Mouse (Mus musculus) megakaryocyte, embryonic 14.5 days (primary cell): ENCODE measurements around the gene Gse1. TPM values are rescaled to one million over a fixed set of nuclear protein-coding genes. Genes with fewer than 3 reads are reported as not detected.

ENCODE experiments used
- H3K27me3 ChIP-seq: replicated peaks from 2 replicates; pipeline ENCODE3; 2012; ENCODE audit warnings: inconsistent platforms
- H3K36me3 ChIP-seq: replicated peaks from 2 replicates; pipeline ENCODE3; 2012; ENCODE audit warnings: low read length, inconsistent platforms, mixed read lengths
- H3K4me1 ChIP-seq: 2 replicates; pipeline ENCODE4 v1.6.1; 2012; ENCODE audit warnings: inconsistent platforms
- H3K4me3 ChIP-seq: replicated peaks from 2 replicates; pipeline ENCODE3; 2012; ENCODE audit warnings: moderate library complexity, mild to moderate bottlenecking, inconsistent platforms
- H3K9me3 ChIP-seq: 2 replicates; pipeline ENCODE4 v1.6.1; 2012; ENCODE audit warnings: inconsistent platforms
- FLI1 ChIP-seq: IDR thresholded peaks from 2 replicates; pipeline ENCODE4 v1.6.1; 2012; ENCODE audit warnings: low read length, inconsistent platforms, mixed read lengths
- GATA1 ChIP-seq: IDR thresholded peaks from 3 replicates; pipeline ENCODE4 v1.6.1; 2012; ENCODE audit warnings: mixed read lengths, low read length, inconsistent platforms, borderline replicate concordance
- polyA plus RNA-seq: library from polyadenylated mRNA; stranded (reverse); fragments of >175 nt; gene quantifications from 2 replicates; pipeline ENCODE4 v1.2.3, GENCODE M21; 2012; ENCODE audit warnings: low replicate concordance; ENCODE audit not compliant: insufficient read depth

The Gse1 gene
- polyA plus RNA-seq, 1 experiment, result 163 TPM

- no peak overlapping the region for H3K4me3 ChIP-seq
- peaks cover 94% of the 10 kb centered on the region for H3K27me3 ChIP-seq
- H3K36me3 ChIP-seq, result no peaks in the 10 kb centered on the region
- TF ChIP-seq FLI1 (no peak), GATA1 (no peak)
- H3K4me1 ChIP-seq, result peaks cover 20% of the 10 kb centered on the region
- H3K9me3 ChIP-seq, result no peaks in the 10 kb centered on the region
Observed at GRCm38 (mm10) chr8:120264944-120265453, 36.7 kb downstream of the Gse1 start.

DNA sequence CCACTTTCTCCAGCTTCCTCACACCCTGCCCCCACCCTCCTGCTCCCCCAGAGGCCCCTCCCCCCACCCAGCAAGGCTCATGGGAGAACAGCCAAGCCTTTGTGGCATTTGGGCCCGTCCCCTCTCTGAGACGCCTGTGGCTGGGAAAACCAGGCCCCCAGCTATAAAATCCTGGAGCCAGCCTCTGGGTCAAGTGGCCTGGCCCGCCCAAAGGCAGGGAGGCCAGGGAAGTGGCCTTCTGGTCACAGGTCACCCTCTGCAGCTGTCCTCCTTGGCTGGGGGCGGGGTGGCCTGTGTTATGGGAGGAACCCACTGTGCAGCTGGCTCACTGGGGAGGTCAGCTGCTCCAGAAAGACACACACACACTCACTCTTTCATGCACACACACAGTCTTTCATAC, 37.2 kb downstream of the Gse1 start:
- Histone ChIP-seq H3K9me3 (no peaks in the 10 kb centered on the region), H3K4me3 (peak overlapping the region; percentile 23), H3K36me3 (no peaks in the 10 kb centered on the region), H3K27me3 (peaks cover 94% of the 10 kb centered on the region), H3K4me1 (peaks cover 18% of the 10 kb centered on the region)
- no peak for TF ChIP-seq GATA1
- no peak for TF ChIP-seq FLI1

DNA sequence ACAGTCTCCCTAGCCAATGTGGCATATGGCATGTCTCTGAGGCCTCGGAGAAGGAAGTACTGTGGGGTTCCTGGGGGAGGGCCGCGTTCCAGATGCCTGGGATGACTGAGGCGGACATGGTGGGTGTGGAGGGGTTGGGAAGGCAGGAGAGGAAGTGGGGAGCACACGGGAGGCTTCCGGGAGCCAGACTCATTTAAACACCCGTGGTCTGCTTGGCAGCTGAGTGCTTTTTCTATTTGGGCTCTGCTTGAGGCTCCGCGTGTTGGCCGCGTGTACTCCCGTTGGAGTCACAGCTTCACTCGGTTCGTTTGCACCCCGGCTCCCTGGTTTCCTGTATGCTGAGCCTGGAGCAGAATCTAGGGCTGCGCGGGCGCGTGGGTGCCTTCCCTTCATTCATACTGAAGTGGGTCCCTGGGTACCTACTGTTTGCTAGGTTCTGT, 40.3 kb downstream of the Gse1 start:
- Histone ChIP-seq H3K9me3 (peaks cover 9% of the 10 kb centered on the region; the same call in 1 of the 2 replicates), H3K36me3 (no peaks in the 10 kb centered on the region), H3K4me1 (peaks cover 18% of the 10 kb centered on the region), H3K4me3 (no peak overlapping the region), H3K27me3 (peaks cover 92% of the 10 kb centered on the region)
- TF ChIP-seq GATA1, result no peak
- no peak for TF ChIP-seq FLI1

- peaks cover 10% of the 10 kb centered on the region; the same call in 1 of the 2 replicates for H3K9me3 ChIP-seq
- TF ChIP-seq GATA1 (no peak), FLI1 (no peak)
- H3K27me3 ChIP-seq, result peaks cover 93% of the 10 kb centered on the region
- H3K36me3 ChIP-seq, result no peaks in the 10 kb centered on the region
- no peak overlapping the region for H3K4me3 ChIP-seq
- H3K4me1 ChIP-seq, result peaks cover 7% of the 10 kb centered on the region
Observed at GRCm38 (mm10) chr8:120270449-120270848, 42.2 kb downstream of the Gse1 start.

DNA sequence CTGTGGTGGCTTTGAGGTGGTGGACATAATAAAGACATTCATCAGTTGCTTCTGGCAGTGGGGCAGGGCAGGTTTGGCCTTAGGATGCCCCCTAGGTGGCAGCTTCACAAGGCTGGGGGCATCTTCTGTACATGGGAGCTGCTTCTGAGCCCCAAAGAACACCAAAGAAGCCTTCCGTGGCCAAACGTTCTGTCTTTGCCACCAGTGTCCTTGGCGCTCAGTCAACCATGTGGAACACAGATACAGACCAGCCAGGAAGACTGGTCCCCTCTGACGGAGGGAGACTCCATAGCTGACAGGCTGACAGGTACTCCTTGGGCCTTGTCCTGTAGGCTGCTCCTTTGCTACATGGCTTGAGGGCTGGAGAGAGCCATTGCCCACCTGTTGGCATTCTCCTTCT, 45.2 kb downstream of the Gse1 start:
- H3K36me3 ChIP-seq, result no peaks in the 10 kb centered on the region
- peaks cover 10% of the 10 kb centered on the region; the same call in 1 of the 2 replicates for H3K9me3 ChIP-seq
- TF ChIP-seq GATA1, result no peak
- no peak for TF ChIP-seq FLI1
- H3K4me3 ChIP-seq, result no peak overlapping the region
- H3K27me3 ChIP-seq, result peaks cover 93% of the 10 kb centered on the region
- peaks cover 31% of the 10 kb centered on the region for H3K4me1 ChIP-seq

DNA sequence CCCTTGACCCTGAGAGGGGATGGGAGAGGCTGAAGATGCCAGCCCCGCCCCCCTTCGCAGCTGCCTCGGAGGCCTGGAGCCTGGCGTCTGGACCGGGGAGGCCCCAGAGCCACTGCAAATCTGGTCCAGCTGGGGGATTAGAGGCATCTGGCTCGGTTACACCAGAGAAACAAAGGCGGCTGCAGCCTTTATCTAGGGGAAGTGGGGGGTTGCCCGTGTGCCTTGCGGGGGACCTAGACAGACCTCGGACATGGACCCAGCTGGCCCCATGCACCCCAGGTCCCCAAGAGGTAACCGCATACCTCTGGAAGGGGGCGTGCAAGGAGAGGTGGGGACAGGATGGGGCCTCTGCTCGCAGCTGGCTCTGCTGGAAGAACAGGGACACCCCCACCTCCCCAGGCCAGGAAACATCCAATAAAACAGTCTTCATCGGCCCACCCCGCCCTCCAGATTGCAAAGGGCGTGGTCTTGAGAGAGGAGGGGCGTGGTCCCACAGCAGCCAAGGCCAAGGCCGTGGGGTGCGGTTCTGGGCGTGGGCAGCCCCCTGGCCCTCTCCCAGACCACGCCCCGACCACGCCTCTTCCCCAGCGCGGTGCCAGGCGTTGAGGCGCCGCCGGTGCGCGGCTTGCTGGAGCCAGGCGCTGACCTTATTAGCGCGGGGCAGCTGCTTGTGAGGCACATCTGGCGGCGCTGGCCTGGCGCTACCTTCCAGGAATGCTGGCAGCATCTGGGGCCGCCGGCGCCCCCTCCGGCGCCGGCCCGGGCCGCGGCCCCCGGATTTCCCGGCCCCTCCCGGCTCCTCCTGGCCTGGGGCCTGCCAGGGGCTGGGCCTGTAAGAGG, 48.0 kb downstream of the Gse1 start:
- H3K9me3 ChIP-seq, result peaks cover 10% of the 10 kb centered on the region; the same call in 1 of the 2 replicates
- peak overlapping the region; percentile 91 for H3K4me3 ChIP-seq
- no peak for TF ChIP-seq GATA1
- no peak for TF ChIP-seq FLI1
- peaks cover 40% of the 10 kb centered on the region for H3K4me1 ChIP-seq
- H3K36me3 ChIP-seq, result no peaks in the 10 kb centered on the region
- H3K27me3 ChIP-seq, result peaks cover 87% of the 10 kb centered on the region

- peaks cover 45% of the 10 kb centered on the region for H3K4me1 ChIP-seq
- peaks cover 10% of the 10 kb centered on the region; the same call in 1 of the 2 replicates for H3K9me3 ChIP-seq
- H3K27me3 ChIP-seq, result peaks cover 80% of the 10 kb centered on the region
- no peak for TF ChIP-seq GATA1
- no peak for TF ChIP-seq FLI1
- H3K36me3 ChIP-seq, result no peaks in the 10 kb centered on the region
- peak overlapping the region; percentile 91 for H3K4me3 ChIP-seq
Observed at GRCm38 (mm10) chr8:120276891-120277426, 48.7 kb downstream of the Gse1 start.

- H3K27me3 ChIP-seq, result peaks cover 78% of the 10 kb centered on the region
- peaks cover 51% of the 10 kb centered on the region for H3K4me1 ChIP-seq
- TF ChIP-seq GATA1, result no peak
- no peak for TF ChIP-seq FLI1
- H3K4me3 ChIP-seq, result no peak overlapping the region
- no peaks in the 10 kb centered on the region for H3K36me3 ChIP-seq
- H3K9me3 ChIP-seq, result peaks cover 6% of the 10 kb centered on the region; the same call in 1 of the 2 replicates
Observed at GRCm38 (mm10) chr8:120278009-120278408, 49.8 kb downstream of the Gse1 start.

DNA sequence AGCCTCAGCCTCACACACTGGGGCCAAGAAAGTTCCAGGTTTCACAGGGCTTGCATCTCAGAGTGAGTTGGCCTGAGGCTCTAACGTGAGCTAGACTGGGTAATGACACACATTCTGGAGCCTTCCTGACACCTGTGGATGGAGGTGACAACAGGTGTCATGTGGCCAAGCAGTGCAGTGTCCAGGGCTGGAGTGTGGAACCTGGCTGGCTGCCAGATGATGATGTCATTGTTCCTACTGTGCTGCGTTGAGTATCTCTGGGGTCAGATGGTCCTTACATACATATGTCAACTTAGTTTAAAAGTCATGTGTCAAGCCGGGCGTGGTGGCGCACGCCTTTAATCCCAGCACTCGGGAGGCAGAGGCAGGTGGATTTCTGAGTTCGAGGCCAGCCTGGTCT, 51.2 kb downstream of the Gse1 start:
- TF ChIP-seq GATA1 (no peak), FLI1 (no peak)
- Histone ChIP-seq H3K36me3 (no peaks in the 10 kb centered on the region), H3K4me3 (no peak overlapping the region), H3K27me3 (peaks cover 70% of the 10 kb centered on the region), H3K9me3 (no peaks in the 10 kb centered on the region), H3K4me1 (peaks cover 62% of the 10 kb centered on the region)

DNA sequence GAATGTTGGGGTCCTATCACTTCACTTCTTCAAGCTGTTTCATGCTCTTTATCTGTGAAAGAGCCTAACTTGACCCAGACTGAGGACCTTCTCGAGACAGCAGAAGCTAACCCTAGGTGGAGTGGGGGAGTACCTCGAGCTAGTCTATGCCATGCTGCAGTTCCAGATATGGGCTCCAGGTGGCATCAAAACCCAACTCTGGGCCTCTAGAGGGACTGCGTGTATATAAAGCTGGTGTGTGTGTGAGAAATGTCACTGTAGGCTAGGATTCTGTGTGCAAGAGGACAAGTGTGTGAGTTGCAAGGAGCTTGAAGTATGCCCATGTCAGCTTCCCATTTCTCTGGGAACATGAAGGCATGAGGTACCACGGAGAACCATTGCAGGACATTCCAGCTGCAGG, 53.2 kb downstream of the Gse1 start:
- H3K9me3 ChIP-seq, result no peaks in the 10 kb centered on the region

More for the DNA sequence above, 53.2 kb downstream of the Gse1 start:
- Histone ChIP-seq H3K27me3 (peaks cover 52% of the 10 kb centered on the region), H3K4me3 (no peak overlapping the region), H3K4me1 (peaks cover 73% of the 10 kb centered on the region), H3K36me3 (no peaks in the 10 kb centered on the region)
- no peak for TF ChIP-seq GATA1
- no peak for TF ChIP-seq FLI1
